Mouse (Mus musculus): ENCODE measurements around the gene Galnt16. TPM values are rescaled to one million over a fixed set of nuclear protein-coding genes. Genes with fewer than 3 reads are reported as not detected.

The Galnt16 gene
- polyA plus RNA-seq (2016; fragmentation: Nextera tagmentation; extraction: Ambion mirVana), result 5.1 and 6.1 TPM in 2 replicates

- WGBS, result 2% methylated on average over 14 of the region's 14 CpGs
Measured at GRCm38 (mm10) chr12:80517977-80518376, at the start of gene Galnt16. TSS of gene Galnt16 (plus strand) at chr12:80518277.

GRCm38 (mm10) chr12:80470206-80470605 is 47.9 kb upstream of the Galnt16 start:
- no peak for DNase-seq (ENCODE audit: low spot score)
- Histone ChIP-seq H3K27me3 (ENCODE audit: low read depth, poor library complexity, severe bottlenecking) (no peaks in the 10 kb centered on the region), H3K4me1 (no peaks in the 10 kb centered on the region), H3K36me3 (no peaks in the 10 kb centered on the region), H3K27ac (no peak overlapping the region), H3K9me3 (replicated peaks) (no peaks in the 10 kb centered on the region), H3K4me3 (no peak overlapping the region)
- 91% methylated on average over 2 of the region's 2 CpGs for WGBS

More at GRCm38 (mm10) chr12:80517977-80518376, at the start of gene Galnt16:
- no peaks in the 10 kb centered on the region for H3K36me3 ChIP-seq
- DNase-seq (ENCODE audit: low spot score), result no peak
- peak within 1 kb of the TSS; percentile 79 for H3K4me3 ChIP-seq
- peaks cover 85% of the 10 kb centered on the region for H3K27me3 ChIP-seq (ENCODE audit: low read depth, poor library complexity, severe bottlenecking)
- no peaks in the 10 kb centered on the region for H3K9me3 ChIP-seq (replicated peaks)
- peak within 1 kb of the TSS; percentile 75 for H3K27ac ChIP-seq
- peaks cover 29% of the 10 kb centered on the region for H3K4me1 ChIP-seq

- H3K27me3 ChIP-seq (ENCODE audit: low read depth, poor library complexity, severe bottlenecking), result no peaks in the 10 kb centered on the region
- no peak for DNase-seq (ENCODE audit: low spot score)
- peaks cover 8% of the 10 kb centered on the region; the same call in 1 of the 2 replicates for H3K36me3 ChIP-seq
- WGBS, result 85% methylated on average over 4 of the region's 4 CpGs
- H3K9me3 ChIP-seq (replicated peaks), result no peaks in the 10 kb centered on the region
- H3K27ac ChIP-seq, result no peak overlapping the region
- no peak overlapping the region for H3K4me3 ChIP-seq
- H3K4me1 ChIP-seq, result no peaks in the 10 kb centered on the region
Measured at GRCm38 (mm10) chr12:80471926-80472325, 46.2 kb upstream of the Galnt16 start.

DNA sequence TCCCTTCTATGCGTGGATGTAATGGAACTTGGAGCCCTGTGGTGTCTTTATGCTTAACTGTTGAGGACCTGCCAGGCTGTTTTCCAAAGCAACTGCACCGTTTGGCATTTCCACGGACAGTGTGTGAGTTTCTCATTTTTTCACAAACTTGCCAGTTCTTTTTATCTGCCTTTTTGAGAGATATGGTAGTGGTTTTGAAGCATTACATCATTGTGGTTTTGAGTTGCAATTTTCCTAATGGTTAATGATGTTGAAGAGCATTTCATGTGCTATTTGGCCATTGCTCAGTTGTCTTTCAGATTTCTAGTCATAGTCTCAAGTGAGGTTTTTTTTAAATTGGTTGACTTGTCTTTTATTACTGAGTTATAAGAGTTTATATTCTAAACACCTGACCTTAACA is 44.3 kb upstream of the Galnt16 start:
- Histone ChIP-seq H3K9me3 (replicated peaks) (no peaks in the 10 kb centered on the region), H3K27me3 (ENCODE audit: low read depth, poor library complexity, severe bottlenecking) (no peaks in the 10 kb centered on the region), H3K27ac (no peak overlapping the region), H3K36me3 (peaks cover 8% of the 10 kb centered on the region; the same call in 1 of the 2 replicates), H3K4me3 (no peak overlapping the region), H3K4me1 (no peaks in the 10 kb centered on the region)
- WGBS, result 93% methylated on average over 3 of the region's 3 CpGs
- DNase-seq (ENCODE audit: low spot score), result no peak

GRCm38 (mm10) chr12:80479986-80480385 is 38.1 kb upstream of the Galnt16 start:
- H3K4me3 ChIP-seq, result no peak overlapping the region
- H3K27ac ChIP-seq, result no peak overlapping the region
- H3K36me3 ChIP-seq, result peaks cover 51% of the 10 kb centered on the region
- 87% methylated on average over 3 of the region's 3 CpGs for WGBS
- no peaks in the 10 kb centered on the region for H3K9me3 ChIP-seq (replicated peaks)
- DNase-seq (ENCODE audit: low spot score), result no peak
- H3K27me3 ChIP-seq (ENCODE audit: low read depth, poor library complexity, severe bottlenecking), result no peaks in the 10 kb centered on the region
- no peaks in the 10 kb centered on the region for H3K4me1 ChIP-seq

- H3K36me3 ChIP-seq, result peaks cover 66% of the 10 kb centered on the region
Measured at GRCm38 (mm10) chr12:80483397-80483796, 34.7 kb upstream of the Galnt16 start.

GRCm38 (mm10) chr12:80493311-80493710 is 24.8 kb upstream of the Galnt16 start:
- WGBS, result 92% methylated on average over 5 of the region's 5 CpGs
- Histone ChIP-seq H3K36me3 (peaks cover 55% of the 10 kb centered on the region), H3K9me3 (replicated peaks) (no peaks in the 10 kb centered on the region), H3K4me3 (no peak overlapping the region), H3K27me3 (ENCODE audit: low read depth, poor library complexity, severe bottlenecking) (no peaks in the 10 kb centered on the region), H3K4me1 (0 out of 2 replicates have a peak, but pooled peaks cover 4% of the 10 kb centered on the region), H3K27ac (no peak overlapping the region)
- no peak for DNase-seq (ENCODE audit: low spot score)

More at GRCm38 (mm10) chr12:80483397-80483796, 34.7 kb upstream of the Galnt16 start:
- no peak overlapping the region for H3K27ac ChIP-seq
- no peak overlapping the region for H3K4me3 ChIP-seq
- no peaks in the 10 kb centered on the region for H3K27me3 ChIP-seq (ENCODE audit: low read depth, poor library complexity, severe bottlenecking)
- H3K4me1 ChIP-seq, result no peaks in the 10 kb centered on the region
- DNase-seq (ENCODE audit: low spot score), result no peak
- H3K9me3 ChIP-seq (replicated peaks), result no peaks in the 10 kb centered on the region
- 83% methylated on average over 3 of the region's 3 CpGs for WGBS

- H3K27ac ChIP-seq, result no peak overlapping the region
- peaks cover 35% of the 10 kb centered on the region for H3K36me3 ChIP-seq
- no peak for DNase-seq (ENCODE audit: low spot score)
- no peaks in the 10 kb centered on the region for H3K27me3 ChIP-seq (ENCODE audit: low read depth, poor library complexity, severe bottlenecking)
- H3K4me3 ChIP-seq, result no peak overlapping the region
- H3K4me1 ChIP-seq, result 0 out of 2 replicates have a peak, but pooled peaks cover 4% of the 10 kb centered on the region
- 94% methylated on average over 1 of the region's 1 CpGs for WGBS
- H3K9me3 ChIP-seq (replicated peaks), result no peaks in the 10 kb centered on the region
Measured at GRCm38 (mm10) chr12:80495691-80496090, 22.4 kb upstream of the Galnt16 start.

DNA sequence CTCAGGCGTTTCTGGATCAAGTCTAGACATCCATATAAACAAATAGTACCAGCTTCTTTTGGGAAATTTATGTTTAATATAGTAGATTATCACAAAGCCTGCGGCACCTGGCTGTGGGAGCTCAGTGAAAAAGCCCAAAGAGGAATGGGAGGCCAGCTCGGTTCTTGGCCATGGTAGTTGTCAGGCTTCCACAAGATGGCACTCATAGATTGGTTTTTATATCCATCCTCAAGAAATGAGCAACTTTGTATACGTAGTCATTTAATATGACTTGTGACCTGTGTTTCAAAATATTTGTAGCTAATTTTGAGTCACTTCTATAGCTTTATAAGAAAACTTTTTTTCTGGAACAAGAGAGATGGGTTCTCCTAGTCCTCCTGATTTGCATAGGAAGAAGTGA is 19.7 kb upstream of the Galnt16 start:
- Histone ChIP-seq H3K9me3 (replicated peaks) (no peaks in the 10 kb centered on the region), H3K4me3 (no peak overlapping the region), H3K27ac (no peak overlapping the region), H3K4me1 (0 out of 2 replicates have a peak, but pooled peaks cover 4% of the 10 kb centered on the region), H3K27me3 (ENCODE audit: low read depth, poor library complexity, severe bottlenecking) (no peaks in the 10 kb centered on the region), H3K36me3 (peaks cover 11% of the 10 kb centered on the region)
- 63% methylated on average over 4 of the region's 4 CpGs for WGBS
- no peak for DNase-seq (ENCODE audit: low spot score)

- no peaks in the 10 kb centered on the region for H3K9me3 ChIP-seq (replicated peaks)
- 0 out of 2 replicates have a peak, but pooled peaks cover 4% of the 10 kb centered on the region for H3K4me1 ChIP-seq
- H3K27me3 ChIP-seq (ENCODE audit: low read depth, poor library complexity, severe bottlenecking), result no peaks in the 10 kb centered on the region
- no peak for DNase-seq (ENCODE audit: low spot score)
- H3K27ac ChIP-seq, result no peak overlapping the region
- no peak overlapping the region for H3K4me3 ChIP-seq
- 52% methylated on average over 1 of the region's 1 CpGs for WGBS
- 0 out of 2 replicates have a peak, but pooled peaks cover 4% of the 10 kb centered on the region for H3K36me3 ChIP-seq
Measured at GRCm38 (mm10) chr12:80500506-80500905, 17.6 kb upstream of the Galnt16 start.

GRCm38 (mm10) chr12:80504718-80505117 is 13.4 kb upstream of the Galnt16 start:
- DNase-seq (ENCODE audit: low spot score), result no peak
- Histone ChIP-seq H3K4me3 (no peak overlapping the region), H3K9me3 (replicated peaks) (no peaks in the 10 kb centered on the region), H3K27ac (no peak overlapping the region), H3K4me1 (peaks cover 15% of the 10 kb centered on the region), H3K27me3 (ENCODE audit: low read depth, poor library complexity, severe bottlenecking) (no peaks in the 10 kb centered on the region), H3K36me3 (no peaks in the 10 kb centered on the region)
- 77% methylated on average over 5 of the region's 5 CpGs for WGBS

GRCm38 (mm10) chr12:80507041-80507745 is 10.9 kb upstream of the Galnt16 start:
- Histone ChIP-seq H3K4me3 (no peak overlapping the region), H3K36me3 (no peaks in the 10 kb centered on the region), H3K27me3 (ENCODE audit: low read depth, poor library complexity, severe bottlenecking) (no peaks in the 10 kb centered on the region), H3K9me3 (replicated peaks) (no peaks in the 10 kb centered on the region), H3K27ac (peak overlapping the region; percentile 66; the same call in 1 of the 2 replicates), H3K4me1 (peaks cover 15% of the 10 kb centered on the region)
- DNase-seq (ENCODE audit: low spot score), result no peak
- WGBS, result 47% methylated on average over 14 of the region's 14 CpGs

- peaks cover 30% of the 10 kb centered on the region for H3K4me1 ChIP-seq
- peaks cover 88% of the 10 kb centered on the region for H3K27me3 ChIP-seq (ENCODE audit: low read depth, poor library complexity, severe bottlenecking)
- H3K4me3 ChIP-seq, result peak overlapping the region; percentile 79
- peak overlapping the region; percentile 75; the same call in 1 of the 2 replicates for H3K27ac ChIP-seq
- no peak for DNase-seq (ENCODE audit: low spot score)
- H3K36me3 ChIP-seq, result no peaks in the 10 kb centered on the region
- no peaks in the 10 kb centered on the region for H3K9me3 ChIP-seq (replicated peaks)
- under 1% methylated on average over 25 of the region's 25 CpGs for WGBS
Measured at GRCm38 (mm10) chr12:80518393-80518756, 298 bp downstream of the Galnt16 start.
